Mouse (Mus musculus) stomach, embryonic 16.5 days (tissue): ENCODE data around the gene Gm45208. TPM values are rescaled to one million over a fixed set of nuclear protein-coding genes. Genes with fewer than 3 reads are reported as not detected.
A peak's percentile ranks its signal among the peaks of the same experiment; 100 is the strongest.

ENCODE experiments used
- ATAC-seq: fragments of 200-750 bp; cut with Nextera tagmentation; 2 replicates; pipeline ENCODE4 v1.8.0; 2017; ENCODE audit warnings: moderate number of reproducible peaks, moderate TSS enrichment; ENCODE audit not compliant: insufficient read depth, low FRiP score
- H3K27ac ChIP-seq: fragments of 300-500 bp; sonication (generic); 2 replicates; pipeline ENCODE4 v1.5.1; 2014; ENCODE audit warnings: low read length
- H3K27me3 ChIP-seq: fragments of 300-500 bp; sonication (generic); 2 replicates; pipeline ENCODE4 v1.6.1; 2014; ENCODE audit warnings: low read length, control low read depth, mixed read lengths; ENCODE audit not compliant: control insufficient read depth, insufficient read depth
- H3K36me3 ChIP-seq: fragments of 300-500 bp; sonication (generic); 2 replicates; pipeline ENCODE4 v1.6.1; 2014; ENCODE audit warnings: low read length; ENCODE audit not compliant: control insufficient read depth, insufficient read depth
- H3K4me1 ChIP-seq: fragments of 300-500 bp; sonication (generic); 2 replicates; pipeline ENCODE4 v1.6.1; 2014; ENCODE audit warnings: low read length, control low read depth, mixed read lengths; ENCODE audit not compliant: control insufficient read depth, insufficient read depth
- H3K4me2 ChIP-seq: fragments of 300-500 bp; sonication (generic); 2 replicates; pipeline ENCODE4 v1.6.1; 2014; ENCODE audit warnings: low read depth, low read length, mixed read lengths
- H3K4me3 ChIP-seq: fragments of 300-500 bp; sonication (generic); replicated peaks from 2 replicates; pipeline ENCODE4 v1.5.1; 2014; ENCODE audit warnings: mild to moderate bottlenecking, low read length
- H3K9ac ChIP-seq: fragments of 300-500 bp; sonication (generic); 2 replicates; pipeline ENCODE4 v1.6.1; 2014; ENCODE audit warnings: low read length
- H3K9me3 ChIP-seq: fragments of 300-500 bp; sonication (generic); replicated peaks from 2 replicates; pipeline ENCODE4 v1.6.1; 2016; ENCODE audit warnings: low read length, control low read depth; ENCODE audit not compliant: control insufficient read depth
- WGBS: fragments of 180-500 bp; shearing (Covaris S2); extraction: QIAGEN DNeasy Blood & Tissue Kit; methylation state at CpG from one replicate; pipeline ENCODE4 v1.1.7; 2014; 5-methylcytosine and 5-hydroxymethylcytosine counted together
- polyA plus RNA-seq: library from polyadenylated mRNA; unstranded; fragments of >200 nt; fragmentation: Nextera tagmentation; extraction: Ambion mirVana; gene quantifications from 2 replicates; pipeline ENCODE4 v1.2.1, GENCODE M21; 2015

Gm45208 gene
- polyA plus RNA-seq = not detected in 2 replicates

GRCm38 (mm10) chrX:7721514-7722281, at the start of gene Gm45208:
Gene Gm45208 (plus strand): TSS chrX:7722245.
- H3K36me3 ChIP-seq = no peaks in the 10 kb centered on the region; the same call in 1 of the 2 replicates
- peak; percentile 90 for ATAC-seq
- H3K4me1 ChIP-seq = peaks cover 4% of the 10 kb centered on the region; the same call in 1 of the 2 replicates
- H3K4me3 ChIP-seq = peak within 1 kb of the TSS; percentile 66
- H3K4me2 ChIP-seq = peak within 1 kb of the TSS; percentile 65
- WGBS = 16% methylated on average over 22 of the region's 22 CpGs
- no peaks in the 10 kb centered on the region for H3K27me3 ChIP-seq
- H3K27ac ChIP-seq = peak within 1 kb of the TSS; percentile 98
- no peaks in the 10 kb centered on the region for H3K9me3 ChIP-seq
- H3K9ac ChIP-seq = peak within 1 kb of the TSS; percentile 77

GRCm38 (mm10) chrX:7672739-7673138, 49.3 kb upstream of the Gm45208 start:
- ATAC-seq = no peak
- no peaks in the 10 kb centered on the region for H3K9me3 ChIP-seq
- no peak overlapping the region for H3K4me3 ChIP-seq
- no peaks in the 10 kb centered on the region for H3K27me3 ChIP-seq
- no peak overlapping the region for H3K9ac ChIP-seq
- no peak overlapping the region for H3K4me2 ChIP-seq
- H3K27ac ChIP-seq = peak overlapping the region; percentile 94; the same call in 1 of the 2 replicates
- 40% methylated on average over 6 of the region's 6 CpGs for WGBS
- no peaks in the 10 kb centered on the region for H3K36me3 ChIP-seq
- H3K4me1 ChIP-seq = peaks cover 5% of the 10 kb centered on the region; the same call in 1 of the 2 replicates

- Histone ChIP-seq H3K4me3 (peak overlapping the region; percentile 39), H3K9ac (peak overlapping the region; percentile 61), H3K27ac (peak overlapping the region; percentile 94), H3K27me3 (no peaks in the 10 kb centered on the region), H3K36me3 (no peaks in the 10 kb centered on the region), H3K4me2 (peak overlapping the region; percentile 55), H3K4me1 (peaks cover 5% of the 10 kb centered on the region; the same call in 1 of the 2 replicates), H3K9me3 (no peaks in the 10 kb centered on the region)
- ATAC-seq = peak; percentile 8; the same call in 1 of the 2 replicates
- 24% methylated on average over 12 of the region's 12 CpGs for whole genome bisulfite sequencing
These were observed 48.3 kb upstream of the Gm45208 start for GRCm38 (mm10) chrX:7673578-7674281.

DNA sequence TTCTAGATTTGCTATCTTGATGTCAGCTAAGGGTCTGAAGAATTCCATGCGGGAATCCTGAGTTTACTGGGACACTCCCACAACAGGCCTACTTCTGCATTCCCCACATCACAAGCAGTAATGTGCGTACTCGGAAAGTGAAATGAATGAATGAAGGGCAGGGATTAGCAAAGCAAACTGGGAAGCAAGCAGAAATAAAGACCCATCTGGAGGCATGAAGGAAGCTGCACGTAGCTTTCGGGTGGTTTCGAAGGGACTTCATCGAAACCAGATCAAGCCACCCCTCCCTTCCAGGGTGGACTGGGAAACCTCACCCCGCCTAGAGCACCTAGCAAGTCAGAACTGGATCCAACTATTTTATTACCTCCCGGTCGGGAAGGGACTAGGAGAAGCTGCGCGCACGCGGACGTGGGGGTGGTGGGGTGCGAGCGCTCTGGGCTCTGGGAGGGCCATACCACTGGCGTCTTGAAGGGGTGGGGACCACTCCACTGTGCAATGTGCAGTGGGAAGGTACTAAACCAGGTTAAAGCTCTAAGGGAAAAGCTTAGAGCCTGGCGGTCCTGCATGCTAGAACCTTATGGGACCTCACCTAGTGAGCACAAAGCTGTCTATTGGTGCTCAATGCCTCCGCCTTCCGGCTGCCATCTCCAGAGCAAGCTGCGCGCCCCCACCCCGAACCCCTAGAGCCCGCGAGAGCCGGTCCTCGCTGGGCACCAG, 47.6 kb upstream of the Gm45208 start:
- H3K27ac ChIP-seq = peak overlapping the region; percentile 94
- H3K4me2 ChIP-seq = peak overlapping the region; percentile 55
- peak; percentile 38; the same call in 1 of the 2 replicates for ATAC-seq
- peak overlapping the region; percentile 39 for H3K4me3 ChIP-seq
- H3K36me3 ChIP-seq = no peaks in the 10 kb centered on the region
- no peaks in the 10 kb centered on the region for H3K27me3 ChIP-seq
- H3K9me3 ChIP-seq = no peaks in the 10 kb centered on the region
- peak overlapping the region; percentile 61 for H3K9ac ChIP-seq
- H3K4me1 ChIP-seq = peaks cover 5% of the 10 kb centered on the region; the same call in 1 of the 2 replicates
- 18% methylated on average over 28 of the region's 28 CpGs for WGBS

GRCm38 (mm10) chrX:7675001-7675380, 47.1 kb upstream of the Gm45208 start:
- peaks cover 5% of the 10 kb centered on the region; the same call in 1 of the 2 replicates for H3K4me1 ChIP-seq
- 29% methylated on average over 10 of the region's 10 CpGs for WGBS
- peak overlapping the region; percentile 61 for H3K9ac ChIP-seq
- peak overlapping the region; percentile 94 for H3K27ac ChIP-seq
- peak overlapping the region; percentile 39 for H3K4me3 ChIP-seq
- no peaks in the 10 kb centered on the region for H3K36me3 ChIP-seq
- H3K9me3 ChIP-seq = no peaks in the 10 kb centered on the region
- ATAC-seq = no peak
- peak overlapping the region; percentile 55 for H3K4me2 ChIP-seq
- no peaks in the 10 kb centered on the region for H3K27me3 ChIP-seq

GRCm38 (mm10) chrX:7678986-7679385, 43.1 kb upstream of the Gm45208 start:
- no peak for ATAC-seq
- H3K4me1 ChIP-seq = peaks cover 2% of the 10 kb centered on the region; the same call in 1 of the 2 replicates
- no peak overlapping the region for H3K4me2 ChIP-seq
- no peak overlapping the region for H3K27ac ChIP-seq
- no peaks in the 10 kb centered on the region for H3K36me3 ChIP-seq
- no peaks in the 10 kb centered on the region for H3K27me3 ChIP-seq
- no peaks in the 10 kb centered on the region for H3K9me3 ChIP-seq
- H3K9ac ChIP-seq = no peak overlapping the region
- 36% methylated on average over 3 of the region's 3 CpGs for WGBS
- no peak overlapping the region for H3K4me3 ChIP-seq

DNA sequence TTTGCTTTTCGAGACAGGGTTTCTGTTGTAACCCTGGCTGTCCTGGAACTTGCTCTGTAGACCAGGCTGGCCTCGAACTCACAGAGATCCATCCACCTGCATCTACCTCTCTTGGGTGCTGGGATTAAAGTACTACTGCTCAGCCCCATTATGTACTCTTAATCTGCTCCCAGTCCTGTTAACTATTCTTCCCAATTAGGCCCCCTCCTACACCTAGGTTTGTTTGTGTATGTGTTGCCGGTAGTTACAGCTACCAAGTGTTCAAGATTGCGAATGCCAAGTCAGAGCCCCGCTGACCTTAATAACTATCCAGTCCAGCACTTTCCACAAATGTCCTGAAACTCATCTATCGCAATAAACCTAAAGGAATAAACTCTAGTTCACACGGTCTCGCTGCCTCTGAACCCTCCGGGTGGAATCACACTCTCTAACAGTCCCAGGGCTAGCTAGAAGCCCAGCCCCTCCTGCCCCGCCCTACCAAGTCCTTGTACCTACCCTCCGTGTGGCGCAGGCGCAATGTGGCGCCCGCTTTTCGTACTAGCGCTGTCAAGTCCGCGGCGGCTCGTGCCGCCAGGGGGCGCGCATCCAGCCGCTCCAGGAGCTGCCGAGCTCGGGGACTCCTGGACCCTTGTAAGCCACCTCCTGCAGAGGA, 42.5 kb upstream of the Gm45208 start:
- no peaks in the 10 kb centered on the region for H3K27me3 ChIP-seq
- peak overlapping the region; percentile 58 for H3K4me2 ChIP-seq
- H3K9me3 ChIP-seq = no peaks in the 10 kb centered on the region
- H3K4me1 ChIP-seq = peaks cover 2% of the 10 kb centered on the region; the same call in 1 of the 2 replicates
- H3K36me3 ChIP-seq = no peaks in the 10 kb centered on the region
- peak overlapping the region; percentile 40 for H3K4me3 ChIP-seq
- H3K27ac ChIP-seq = no peak overlapping the region
- peak overlapping the region; percentile 55; the same call in 1 of the 2 replicates for H3K9ac ChIP-seq
- peak; percentile 92 for ATAC-seq
- 18% methylated on average over 27 of the region's 27 CpGs for WGBS

GRCm38 (mm10) chrX:7680057-7680412, 42.0 kb upstream of the Gm45208 start:
- Histone ChIP-seq H3K4me1 (no peaks in the 10 kb centered on the region), H3K27me3 (no peaks in the 10 kb centered on the region), H3K27ac (no peak overlapping the region), H3K9me3 (no peaks in the 10 kb centered on the region), H3K4me2 (peak overlapping the region; percentile 58), H3K36me3 (no peaks in the 10 kb centered on the region), H3K9ac (peak overlapping the region; percentile 55; the same call in 1 of the 2 replicates), H3K4me3 (peak overlapping the region; percentile 40)
- 23% methylated on average over 12 of the region's 12 CpGs for WGBS
- peak; percentile 34; the same call in 1 of the 2 replicates for ATAC-seq
